Mouse (Mus musculus) heart, embryonic 10.5 days (tissue): ENCODE data around the gene Ski. TPM values are rescaled to one million over a fixed set of nuclear protein-coding genes. Genes with fewer than 3 reads are reported as not detected.
"Not testable (repeated sequence)": the region's sequence is repeated elsewhere in the genome, so short reads cannot be mapped to it uniquely, and the experiment has no call there.

Experiments used
- DNase-seq: peaks from one replicate; pipeline ENCODE4 v3.0.0-alpha.2; 2017; ENCODE audit warnings: low spot score
- H3K27ac ChIP-seq: fragments of 300-500 bp; sonication (generic); 2 replicates; pipeline ENCODE4 v1.5.1; 2016; ENCODE audit warnings: mild to moderate bottlenecking
- H3K27me3 ChIP-seq: fragments of 300-500 bp; sonication (generic); 2 replicates; pipeline ENCODE4 v1.6.1; 2016; ENCODE audit warnings: mild to moderate bottlenecking; ENCODE audit not compliant: poor library complexity, insufficient read depth, severe bottlenecking
- H3K36me3 ChIP-seq: fragments of 300-500 bp; sonication (generic); 2 replicates; pipeline ENCODE4 v1.6.1; 2016; ENCODE audit warnings: mild to moderate bottlenecking, moderate library complexity
- H3K4me1 ChIP-seq: fragments of 300-500 bp; sonication (generic); 2 replicates; pipeline ENCODE4 v1.6.1; 2016; ENCODE audit warnings: mild to moderate bottlenecking
- H3K4me3 ChIP-seq: fragments of 300-500 bp; sonication (generic); 2 replicates; pipeline ENCODE4 v1.5.1; 2016; ENCODE audit warnings: mild to moderate bottlenecking, moderate library complexity
- H3K9me3 ChIP-seq: fragments of 300-500 bp; sonication (generic); 2 replicates; pipeline ENCODE4 v1.6.1; 2016; ENCODE audit warnings: mild to moderate bottlenecking, moderate library complexity
- WGBS: fragments of 180-500 bp; shearing (Covaris S2); methylation state at CpG from one replicate; pipeline ENCODE4 v1.1.7; 2016; 5-methylcytosine and 5-hydroxymethylcytosine counted together
- polyA plus RNA-seq: library from polyadenylated mRNA; unstranded; fragments of >200 nt; fragmentation: Nextera tagmentation; extraction: Ambion mirVana; gene quantifications from 2 replicates; pipeline ENCODE4 v1.2.1, GENCODE M21; 2016

Gene Ski
- polyA plus RNA-seq: 7.5 and 11.3 TPM in 2 replicates

DNA sequence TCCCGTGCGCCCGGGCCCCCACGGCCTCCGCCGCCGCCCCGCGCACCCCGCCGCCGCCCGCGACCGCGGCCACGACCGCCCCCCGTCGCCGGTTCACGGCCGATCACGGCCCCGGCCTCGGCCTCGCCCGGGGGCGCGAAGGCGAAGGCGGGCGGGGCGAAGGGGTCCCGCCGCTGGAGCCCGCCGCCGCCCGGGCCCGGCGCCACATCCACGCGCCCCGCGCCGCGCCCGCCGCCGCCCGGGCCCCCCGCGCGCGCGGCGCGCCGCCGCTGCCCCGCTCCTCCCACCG lies at the start of gene Ski:
Gene Ski (minus strand): TSS at position 41 of the 289 bp plus-strand sequence.
- Histone ChIP-seq H3K4me1 (peaks cover 65% of the 10 kb centered on the region), H3K4me3 (peak within 1 kb of the TSS; percentile 97), H3K27ac (peak within 1 kb of the TSS; percentile 97), H3K27me3 (no peaks in the 10 kb centered on the region), H3K9me3 (no peaks in the 10 kb centered on the region), H3K36me3 (no peaks in the 10 kb centered on the region)
- no peak for DNase-seq
- 27% methylated on average over 57 of the region's 63 CpGs for WGBS

DNA sequence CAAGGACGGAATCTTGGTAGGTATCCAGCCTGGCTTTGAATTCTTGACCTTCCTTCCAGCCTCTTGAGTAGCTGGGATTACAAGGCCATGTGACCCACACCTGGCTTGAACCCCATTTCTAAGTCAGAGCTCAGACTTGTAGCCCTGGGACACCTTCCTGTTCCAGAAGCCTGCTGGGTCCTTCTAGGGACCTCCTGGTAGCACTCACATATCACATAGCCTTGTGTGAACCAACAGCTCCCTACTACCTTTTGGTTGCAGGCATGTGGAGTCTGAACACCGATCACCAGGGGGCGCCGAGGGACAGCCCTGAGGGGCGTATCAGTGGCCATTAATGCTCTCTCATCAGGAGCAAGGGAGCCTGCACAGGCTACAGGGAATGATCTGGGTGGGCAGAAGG lies 46.0 kb upstream of the Ski start:
- no peaks in the 10 kb centered on the region for H3K9me3 ChIP-seq
- no peak overlapping the region for H3K27ac ChIP-seq
- no peaks in the 10 kb centered on the region for H3K36me3 ChIP-seq
- no peaks in the 10 kb centered on the region for H3K27me3 ChIP-seq
- peaks cover 34% of the 10 kb centered on the region for H3K4me1 ChIP-seq
- no peak overlapping the region for H3K4me3 ChIP-seq
- DNase-seq: peak; percentile 79
- WGBS: 24% methylated on average over 5 of the region's 5 CpGs

DNA sequence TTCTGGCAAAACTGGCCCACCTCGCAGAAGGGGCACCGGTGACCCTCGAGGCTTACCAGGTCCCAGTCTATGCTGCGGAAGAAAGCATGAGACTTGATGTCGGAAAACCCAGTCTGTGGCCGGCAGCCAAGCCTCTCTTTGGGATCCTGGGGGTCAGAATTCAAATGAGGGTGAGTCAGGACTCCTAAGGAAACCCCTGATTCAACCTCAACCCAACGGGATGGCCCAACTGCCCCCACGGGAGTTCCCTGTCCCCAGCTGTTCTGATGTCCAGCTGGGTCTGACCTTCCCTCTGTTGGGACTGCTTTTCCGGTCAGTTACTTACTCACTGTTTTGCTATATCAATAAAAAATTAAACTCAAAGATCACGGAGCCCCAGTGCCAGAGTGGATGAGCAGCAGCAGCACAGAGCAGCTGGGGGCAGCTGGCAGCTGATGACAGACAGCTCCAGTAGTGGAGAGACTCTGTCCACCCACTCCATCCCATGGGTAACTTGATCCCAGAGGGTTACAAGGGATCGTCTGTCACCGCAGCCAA lies 45.3 kb upstream of the Ski start:
- no peaks in the 10 kb centered on the region for H3K36me3 ChIP-seq
- no peaks in the 10 kb centered on the region for H3K9me3 ChIP-seq
- no peak overlapping the region for H3K27ac ChIP-seq
- H3K27me3 ChIP-seq: no peaks in the 10 kb centered on the region
- no peak for DNase-seq
- WGBS: 49% methylated on average over 12 of the region's 12 CpGs
- H3K4me3 ChIP-seq: no peak overlapping the region
- H3K4me1 ChIP-seq: peaks cover 34% of the 10 kb centered on the region

DNA sequence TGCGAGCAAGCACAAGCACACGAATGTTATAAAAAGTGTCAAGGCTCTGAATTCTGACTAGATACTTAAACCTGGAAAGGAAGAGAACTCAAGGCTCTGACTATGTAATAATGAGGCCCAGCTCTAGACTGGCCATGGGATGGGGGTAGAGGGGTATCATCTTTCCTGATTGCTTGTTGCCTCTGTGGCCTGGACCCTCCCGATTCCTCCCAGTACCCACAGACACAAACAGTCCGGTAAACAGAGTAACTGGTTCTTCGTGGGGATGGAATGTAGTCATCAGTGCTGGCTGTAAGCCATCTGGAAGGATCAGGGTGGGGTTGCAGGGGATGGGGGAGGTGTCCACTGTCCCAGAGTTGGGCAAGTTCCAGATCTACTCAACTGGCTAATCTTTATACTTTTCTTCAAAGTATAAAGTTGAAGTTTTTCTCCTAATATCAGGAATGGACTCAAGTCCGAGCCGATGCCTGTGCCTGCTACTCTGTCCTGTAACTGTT lies 44.7 kb upstream of the Ski start:
- Histone ChIP-seq H3K4me3 (no peak overlapping the region), H3K4me1 (peaks cover 34% of the 10 kb centered on the region), H3K27me3 (no peaks in the 10 kb centered on the region), H3K9me3 (no peaks in the 10 kb centered on the region), H3K36me3 (no peaks in the 10 kb centered on the region; the same call in 1 of the 2 replicates), H3K27ac (no peak overlapping the region)
- 66% methylated on average over 7 of the region's 7 CpGs for WGBS
- no peak for DNase-seq

DNA sequence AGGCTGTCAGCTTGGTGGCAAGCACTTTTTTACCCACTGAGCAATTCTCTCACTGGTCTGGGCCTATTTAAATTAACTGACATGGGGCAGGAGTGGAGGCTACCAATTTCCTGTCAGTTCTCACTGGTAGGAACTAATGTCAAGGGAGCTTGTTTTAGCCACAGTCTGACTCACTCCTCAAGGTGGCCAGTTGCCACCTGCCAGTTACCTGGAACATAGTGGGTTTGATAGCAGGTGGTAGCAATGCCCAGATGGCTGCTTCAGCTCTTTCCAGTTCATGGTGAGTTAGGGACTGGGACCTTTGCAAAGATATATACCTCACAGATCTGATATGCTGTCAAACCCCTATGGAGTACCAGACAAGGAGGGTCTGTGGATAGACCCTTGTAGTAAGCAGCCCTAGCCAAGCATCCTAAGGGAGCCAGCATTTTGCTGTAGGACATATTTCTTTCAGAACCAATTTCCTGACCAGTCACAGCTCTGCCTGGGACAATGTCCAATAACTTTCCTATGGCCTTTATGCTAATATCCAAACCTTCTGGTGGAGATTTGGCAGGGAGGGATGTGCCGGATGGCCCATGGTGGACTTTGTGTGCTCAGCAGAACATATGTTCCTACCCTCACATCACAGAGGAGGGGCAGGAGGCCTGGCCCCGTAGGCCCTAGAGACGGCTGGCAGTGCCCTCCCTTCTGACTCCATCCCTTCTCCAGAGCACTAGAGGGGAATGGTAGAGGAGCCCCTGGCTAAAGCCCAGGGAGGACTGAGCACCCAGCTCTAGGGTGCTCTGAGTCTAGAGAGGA lies 42.3 kb upstream of the Ski start:
- 86% methylated on average over 3 of the region's 3 CpGs for WGBS
- H3K27ac ChIP-seq: no peak overlapping the region
- no peak for DNase-seq
- no peak overlapping the region for H3K4me3 ChIP-seq
- H3K9me3 ChIP-seq: peaks cover 3% of the 10 kb centered on the region; the same call in 1 of the 2 replicates
- H3K36me3 ChIP-seq: peaks cover 7% of the 10 kb centered on the region
- no peaks in the 10 kb centered on the region for H3K27me3 ChIP-seq
- H3K4me1 ChIP-seq: peaks cover 34% of the 10 kb centered on the region

DNA sequence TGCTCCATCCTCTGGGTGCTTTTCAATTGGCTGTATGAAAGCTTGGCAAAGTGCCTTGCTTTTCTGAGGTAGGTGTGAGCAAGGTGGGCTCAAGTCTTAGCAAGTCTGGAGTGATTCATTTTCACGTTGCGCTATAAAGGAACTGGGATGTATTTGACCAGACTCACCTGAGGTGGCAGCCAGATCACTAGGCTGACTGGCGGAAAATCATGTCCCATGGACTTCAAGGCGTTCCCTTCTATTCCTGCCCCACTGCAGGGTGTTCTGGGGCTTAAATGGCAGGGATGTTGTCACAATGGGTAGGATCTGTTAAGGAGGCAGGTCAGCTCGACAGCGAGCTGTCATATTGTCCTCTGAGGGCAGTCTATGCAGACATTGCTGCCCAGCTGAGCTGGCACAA lies 29.9 kb upstream of the Ski start:
- Histone ChIP-seq H3K9me3 (no peaks in the 10 kb centered on the region), H3K36me3 (peaks cover 27% of the 10 kb centered on the region), H3K27ac (no peak overlapping the region), H3K4me3 (no peak overlapping the region), H3K27me3 (no peaks in the 10 kb centered on the region), H3K4me1 (peaks cover 17% of the 10 kb centered on the region)
- WGBS: 88% methylated on average over 6 of the region's 6 CpGs
- DNase-seq: no peak

DNA sequence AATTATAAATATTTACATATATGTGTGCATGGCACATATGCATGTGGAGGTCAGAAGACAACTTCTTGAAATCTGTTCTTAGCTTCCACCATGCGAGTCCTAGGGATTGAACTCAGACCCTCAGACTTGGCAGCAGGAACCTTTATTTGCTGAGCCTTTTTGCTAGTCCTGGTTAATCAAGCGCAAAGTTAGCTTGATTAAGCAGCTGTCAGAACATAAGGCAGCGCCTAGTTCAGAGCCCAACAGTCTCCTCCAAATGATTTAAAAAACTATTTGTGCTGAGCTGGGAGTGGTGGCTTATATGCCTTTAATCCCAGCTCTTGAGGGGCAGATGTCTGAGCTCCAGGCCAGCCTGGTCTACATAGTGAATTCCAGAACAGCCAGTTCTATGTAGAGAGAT lies 28.8 kb upstream of the Ski start:
- H3K27me3 ChIP-seq: no peaks in the 10 kb centered on the region
- peak overlapping the region; percentile 92 for H3K27ac ChIP-seq
- DNase-seq: no peak
- peak overlapping the region; percentile 68 for H3K4me3 ChIP-seq
- WGBS: 83% methylated on average over 3 of the region's 3 CpGs
- H3K9me3 ChIP-seq: no peaks in the 10 kb centered on the region
- H3K36me3 ChIP-seq: peaks cover 19% of the 10 kb centered on the region
- H3K4me1 ChIP-seq: peaks cover 26% of the 10 kb centered on the region

DNA sequence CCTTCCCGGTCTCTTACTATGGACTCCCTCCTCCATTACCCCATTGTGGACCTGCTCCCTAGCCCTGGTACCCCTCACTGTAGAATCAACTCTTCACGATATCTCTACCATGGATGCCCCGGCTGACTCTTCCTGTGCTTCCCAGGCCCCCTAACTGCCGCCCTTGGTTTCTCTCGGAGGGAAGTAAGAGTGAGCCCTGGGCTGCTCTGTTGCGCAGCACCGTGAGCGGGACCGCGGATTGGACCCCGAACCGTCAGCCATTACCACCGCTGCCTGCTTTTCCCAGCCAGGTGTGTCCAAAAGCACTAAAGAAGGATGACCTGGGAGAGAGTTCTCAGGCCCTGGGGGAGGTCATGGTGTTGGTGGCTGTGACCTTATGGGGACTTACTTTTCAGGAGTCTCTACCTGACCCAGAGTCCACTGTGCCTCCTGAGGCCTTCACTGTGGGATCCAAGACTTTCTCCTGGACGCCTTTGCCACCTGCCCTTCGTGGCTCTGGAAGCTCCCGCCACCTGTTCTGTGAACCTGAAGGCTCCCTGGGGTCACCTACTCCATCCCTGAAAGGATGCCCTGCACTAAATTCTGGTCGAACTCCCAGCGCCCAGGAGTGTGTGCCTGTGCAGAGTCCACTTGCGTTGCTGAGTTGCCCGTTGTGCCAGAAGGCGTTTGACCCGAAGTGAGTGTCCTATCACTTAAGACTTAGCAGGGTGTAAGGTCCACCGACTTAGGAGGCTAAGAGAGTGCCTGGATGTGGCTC lies 28.1 kb upstream of the Ski start:
- peaks cover 32% of the 10 kb centered on the region for H3K4me1 ChIP-seq
- no peaks in the 10 kb centered on the region for H3K9me3 ChIP-seq
- H3K27me3 ChIP-seq: no peaks in the 10 kb centered on the region
- 14% methylated on average over 23 of the region's 23 CpGs for WGBS
- peak overlapping the region; percentile 92 for H3K27ac ChIP-seq
- H3K4me3 ChIP-seq: peak overlapping the region; percentile 68
- DNase-seq: no peak
- H3K36me3 ChIP-seq: peaks cover 13% of the 10 kb centered on the region; the same call in 1 of the 2 replicates

DNA sequence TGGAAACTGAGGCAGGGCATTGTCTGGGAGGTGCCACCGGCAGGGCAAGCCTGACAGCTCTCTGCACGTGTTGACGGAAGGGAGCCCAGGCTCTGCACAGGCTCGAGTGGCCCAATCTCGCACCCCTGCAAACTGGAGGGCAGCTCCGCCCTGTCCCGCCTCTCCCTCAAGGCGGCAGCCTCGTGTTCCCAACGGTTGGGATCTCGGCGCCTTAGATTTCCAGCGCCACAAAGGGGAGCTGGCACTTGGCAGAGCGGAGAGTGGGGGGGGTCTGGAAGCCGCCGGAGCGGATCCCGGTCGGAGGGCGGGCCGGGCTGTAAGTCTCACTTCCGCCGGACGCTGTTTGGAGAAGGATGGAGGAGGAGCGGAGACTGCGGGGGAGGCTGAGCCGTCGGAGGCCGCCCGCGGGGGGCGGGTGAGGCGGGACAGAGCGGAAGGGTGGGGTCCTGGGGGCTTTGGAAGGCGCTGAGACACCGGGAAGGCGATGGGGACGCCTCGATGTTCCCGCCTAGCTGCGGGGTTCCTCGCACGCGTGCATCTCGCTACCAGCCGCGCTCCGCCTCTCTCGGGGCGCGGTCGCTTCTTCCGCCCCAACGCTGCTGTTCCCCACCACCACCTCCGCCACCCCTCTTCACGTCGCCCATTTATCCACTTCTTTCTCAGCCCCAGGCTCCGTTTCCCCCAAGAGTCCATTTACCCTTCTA lies 27.4 kb upstream of the Ski start, which contains the start of gene Faap20:
Gene Faap20 (plus strand): TSS at position 155 of the 704 bp plus-strand sequence.
- Histone ChIP-seq H3K9me3 (no peaks in the 10 kb centered on the region), H3K4me1 (peaks cover 34% of the 10 kb centered on the region), H3K27me3 (no peaks in the 10 kb centered on the region), H3K27ac (peak within 1 kb of the TSS; percentile 92), H3K36me3 (peaks cover 13% of the 10 kb centered on the region; the same call in 1 of the 2 replicates), H3K4me3 (peak within 1 kb of the TSS; percentile 68)
- DNase-seq: peak; percentile 95
- WGBS: under 1% methylated on average over 52 of the region's 58 CpGs

DNA sequence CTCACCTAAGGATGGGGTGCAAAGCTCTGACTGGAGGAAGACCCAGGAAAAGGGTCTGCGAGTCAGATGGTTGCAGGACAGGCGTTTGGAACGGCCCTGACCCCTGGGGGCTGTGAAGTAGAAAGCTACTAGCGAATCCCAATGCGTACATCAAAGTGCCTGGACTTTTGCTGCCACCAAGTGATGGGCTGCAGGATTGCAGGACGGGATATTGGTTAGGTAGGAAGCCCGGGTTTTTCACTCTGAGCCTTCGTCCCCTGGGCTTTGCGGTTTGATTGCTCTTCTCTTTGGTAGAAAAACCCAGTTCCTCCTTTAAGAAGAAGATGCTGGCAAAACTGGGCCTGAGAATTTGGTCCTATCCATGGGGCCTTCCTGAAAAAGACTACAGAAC lies 26.9 kb upstream of the Ski start:
- under 1% methylated on average over 9 of the region's 9 CpGs for WGBS
- Histone ChIP-seq H3K36me3 (peaks cover 11% of the 10 kb centered on the region; the same call in 1 of the 2 replicates), H3K4me1 (peaks cover 34% of the 10 kb centered on the region), H3K27me3 (no peaks in the 10 kb centered on the region), H3K4me3 (peak overlapping the region; percentile 68), H3K27ac (peak overlapping the region; percentile 92), H3K9me3 (no peaks in the 10 kb centered on the region)
- peak; percentile 97 for DNase-seq

DNA sequence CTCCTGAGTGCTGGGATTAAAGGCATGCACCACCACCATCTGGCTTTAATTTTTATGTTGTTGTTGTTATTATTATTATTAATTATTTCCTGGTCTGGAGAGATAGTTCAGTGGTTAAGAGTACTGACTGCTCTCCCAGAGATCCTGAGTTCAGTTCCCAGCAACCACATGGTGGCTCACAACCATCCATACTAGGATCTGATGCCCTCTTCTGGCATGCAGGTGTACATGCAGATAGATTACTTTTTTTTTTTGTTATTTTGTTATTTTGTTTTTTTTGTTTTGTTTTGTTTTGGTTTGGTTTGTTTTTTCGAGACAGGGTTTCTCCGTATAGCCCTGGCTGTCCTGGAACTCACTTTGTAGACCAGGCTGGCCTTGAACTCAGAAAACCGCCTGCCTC lies 25.7 kb upstream of the Ski start:
- H3K27ac ChIP-seq, DNase-seq, H3K27me3 ChIP-seq, H3K36me3 ChIP-seq, H3K9me3 ChIP-seq, H3K4me3 ChIP-seq: not testable (repeated sequence)
- WGBS: 91% methylated on average over 3 of the region's 3 CpGs
- peaks cover 34% of the 10 kb centered on the region for H3K4me1 ChIP-seq

DNA sequence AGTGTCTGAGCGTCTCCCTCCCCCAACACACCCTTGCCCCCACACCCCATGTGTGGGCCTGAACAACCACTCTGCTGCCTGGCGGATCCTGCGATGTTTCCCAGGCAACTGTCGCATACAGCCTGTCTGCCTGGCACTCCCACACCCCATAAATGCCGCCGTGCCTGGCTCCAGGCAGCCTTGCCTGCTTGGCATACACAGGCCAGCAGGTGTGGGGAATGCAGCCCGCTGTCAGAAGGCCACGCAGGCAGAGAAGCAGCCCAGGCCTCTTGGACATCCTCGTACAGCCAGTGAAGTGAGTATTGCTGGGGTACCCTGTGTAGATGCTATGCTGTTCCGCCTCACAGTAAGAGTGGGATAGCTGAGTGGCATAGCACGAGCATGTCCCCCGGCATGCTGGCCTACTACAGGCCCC lies 24.3 kb upstream of the Ski start:
- no peaks in the 10 kb centered on the region for H3K36me3 ChIP-seq
- peak; percentile 79 for DNase-seq
- H3K4me1 ChIP-seq: peaks cover 37% of the 10 kb centered on the region
- 77% methylated on average over 12 of the region's 12 CpGs for WGBS
- H3K27me3 ChIP-seq: no peaks in the 10 kb centered on the region
- no peak overlapping the region for H3K4me3 ChIP-seq
- no peaks in the 10 kb centered on the region for H3K9me3 ChIP-seq
- peak overlapping the region; percentile 43 for H3K27ac ChIP-seq
